Mouse (Mus musculus): ENCODE measurements at regions not wholly inside any gene's neighbourhood (a gene's known extent, or its start where the extent isn't known, plus 50 kb on each side); places are given as distances from the start of the nearest gene placed in this dataset.

DNA sequence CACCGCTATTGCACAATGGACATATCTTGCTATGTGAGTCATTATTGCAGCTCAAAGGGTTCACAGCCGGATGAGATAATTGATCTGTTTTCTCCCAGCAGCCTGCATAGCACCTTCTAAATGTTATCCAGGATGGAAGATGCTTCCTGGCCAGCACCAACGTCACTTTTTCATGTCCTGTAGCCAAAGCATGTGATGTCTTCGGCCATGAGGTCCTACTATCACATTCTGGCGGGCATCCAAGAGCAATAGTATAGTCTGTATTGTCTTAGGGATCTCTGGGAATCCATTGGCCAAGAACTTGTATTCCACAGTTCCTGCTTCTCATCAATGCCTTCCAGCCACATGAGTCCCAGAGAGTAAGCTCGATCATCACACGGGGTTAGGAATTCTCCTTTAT lies 70.6 kb downstream of the Npy start:
- no peak for DNase-seq (ENCODE audit: extremely low spot score in 1 of 2, low spot score in 1 of 2)

DNA sequence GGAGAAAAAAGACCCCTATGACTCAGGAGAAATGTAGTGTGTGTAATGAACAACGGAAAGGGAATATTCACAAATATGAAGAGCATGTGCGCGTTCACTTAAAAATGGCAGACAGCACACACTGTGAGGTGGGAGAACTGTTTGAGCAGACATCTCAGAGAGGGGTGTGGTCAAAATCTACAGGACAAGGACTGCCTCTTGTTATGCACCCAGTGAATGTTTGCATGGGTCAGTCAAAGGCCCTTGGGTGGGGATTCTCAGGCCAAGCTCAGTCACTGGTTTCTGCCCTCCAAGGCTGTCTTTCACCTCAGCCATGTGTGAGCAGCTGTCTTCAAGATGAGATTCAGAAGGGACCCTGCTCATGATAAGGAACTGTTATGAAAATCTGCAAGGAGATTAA lies 76.6 kb downstream of the Npy start:
- DNase-seq (ENCODE audit: extremely low spot score in 1 of 2, low spot score in 1 of 2) = no peak

DNA sequence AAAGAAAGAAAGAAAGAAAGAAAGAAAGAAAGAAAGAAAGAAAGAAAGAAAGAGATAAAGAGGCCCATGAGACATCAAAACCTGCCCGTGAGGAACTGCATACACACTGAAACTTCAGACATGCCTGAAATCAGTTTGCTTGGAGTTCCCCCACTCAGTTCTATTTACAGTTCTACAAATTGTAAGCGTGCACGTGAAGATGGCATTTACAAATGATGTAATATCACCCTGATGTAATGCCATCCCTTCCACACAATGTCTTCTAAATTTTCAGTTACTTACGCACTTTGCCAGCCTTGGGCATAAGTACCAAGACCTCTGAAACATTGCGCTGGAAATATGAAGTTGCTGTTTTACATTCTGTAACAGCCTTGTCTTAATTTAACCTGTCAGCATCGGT lies 79.0 kb downstream of the Npy start:
- DNase-seq (ENCODE audit: extremely low spot score in 1 of 2, low spot score in 1 of 2) = no peak

DNA sequence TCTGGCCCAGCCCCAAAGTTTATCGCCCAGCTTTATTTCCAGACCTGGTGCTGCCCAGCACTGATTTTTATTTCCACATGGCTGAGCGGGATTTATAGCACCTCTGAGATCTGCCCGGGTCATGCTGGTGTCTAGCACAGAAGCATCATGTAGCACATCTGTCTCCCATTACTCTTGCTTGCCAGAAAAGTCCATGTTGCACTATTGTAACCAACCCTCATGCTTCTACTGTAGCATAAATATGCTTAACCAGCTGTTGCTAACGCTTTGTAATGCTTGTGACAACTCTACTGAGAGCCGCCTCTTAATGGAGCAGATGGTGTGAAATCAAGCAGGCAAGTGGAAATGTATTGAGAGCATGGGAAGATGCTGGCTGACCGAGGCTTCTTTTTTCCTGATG lies 81.5 kb downstream of the Npy start:
- no peak for DNase-seq (ENCODE audit: extremely low spot score in 1 of 2, low spot score in 1 of 2)

DNA sequence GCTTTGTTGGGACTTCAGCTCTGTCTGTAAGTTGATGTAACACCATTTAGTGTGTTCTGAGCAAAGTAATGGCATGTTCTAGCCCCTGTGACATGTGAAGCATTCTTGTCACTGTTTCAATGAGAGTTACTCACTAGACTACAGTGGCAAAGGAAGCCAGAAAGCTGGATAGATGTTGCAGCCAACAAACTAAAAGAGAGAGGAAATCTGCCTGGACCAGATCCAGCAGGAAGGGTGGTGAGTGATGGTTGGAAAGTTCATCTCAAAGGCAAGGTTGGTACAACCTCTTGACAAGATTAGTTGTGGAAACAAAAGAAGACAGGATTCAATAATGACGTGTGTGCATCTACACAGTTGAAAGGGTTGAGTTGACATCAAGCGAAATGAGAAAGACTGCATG lies 83.9 kb downstream of the Npy start:
- DNase-seq (ENCODE audit: extremely low spot score in 1 of 2, low spot score in 1 of 2) = no peak

DNA sequence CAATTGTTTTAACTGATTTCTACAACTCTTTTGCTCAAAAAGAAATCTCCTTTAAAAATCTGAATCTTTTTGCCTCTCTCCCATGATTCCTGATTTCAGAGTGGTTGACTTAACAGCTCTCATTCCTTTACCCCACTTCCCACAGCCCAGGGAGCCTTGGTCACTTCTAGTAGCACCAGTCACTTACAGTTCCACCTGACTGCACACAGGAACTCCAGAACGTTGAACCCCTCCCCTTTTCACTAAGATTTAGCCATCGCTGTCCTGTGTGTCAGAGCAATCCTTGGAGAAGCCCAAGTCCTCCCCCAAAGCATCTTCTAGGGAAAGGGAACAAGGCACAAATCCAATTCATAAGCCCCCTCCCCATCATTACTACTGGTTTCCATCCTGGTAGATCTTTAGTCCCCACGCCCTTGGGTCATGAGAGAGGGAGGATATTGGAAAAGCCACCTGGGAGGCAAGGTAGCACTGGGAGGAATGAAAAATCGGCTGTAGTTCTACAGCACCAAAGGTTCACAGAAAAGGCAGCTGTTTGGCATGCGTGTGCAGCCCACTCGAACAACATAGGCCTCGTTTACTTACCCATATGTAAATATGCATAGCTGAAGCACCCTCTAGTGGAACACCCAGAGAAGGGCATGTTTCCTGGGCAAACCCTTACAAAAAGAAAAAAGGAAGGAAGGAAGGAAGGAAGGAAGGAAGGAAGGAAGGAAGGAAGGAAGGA lies 96.7 kb downstream of the Npy start:
- no peak for DNase-seq (ENCODE audit: extremely low spot score in 1 of 2, low spot score in 1 of 2)

DNA sequence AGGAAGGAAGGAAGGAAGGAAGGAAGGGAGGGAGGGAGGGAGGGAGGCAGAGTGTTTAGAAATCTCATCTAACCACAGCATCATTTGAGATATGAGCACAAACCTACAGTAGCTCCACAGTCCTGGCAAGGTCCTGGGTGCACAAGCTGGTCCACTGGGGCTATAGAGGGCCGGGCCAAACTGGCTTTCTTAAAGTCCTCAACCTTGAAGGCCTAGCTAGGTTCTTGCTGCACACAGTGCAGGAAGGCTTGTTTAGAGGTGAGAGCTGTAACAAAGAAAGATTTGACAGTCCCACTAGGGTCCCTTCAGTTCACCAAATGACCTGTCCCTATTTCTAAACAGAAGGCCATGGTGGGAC lies 97.3 kb downstream of the Npy start:
- no peak for DNase-seq (ENCODE audit: extremely low spot score in 1 of 2, low spot score in 1 of 2)

DNA sequence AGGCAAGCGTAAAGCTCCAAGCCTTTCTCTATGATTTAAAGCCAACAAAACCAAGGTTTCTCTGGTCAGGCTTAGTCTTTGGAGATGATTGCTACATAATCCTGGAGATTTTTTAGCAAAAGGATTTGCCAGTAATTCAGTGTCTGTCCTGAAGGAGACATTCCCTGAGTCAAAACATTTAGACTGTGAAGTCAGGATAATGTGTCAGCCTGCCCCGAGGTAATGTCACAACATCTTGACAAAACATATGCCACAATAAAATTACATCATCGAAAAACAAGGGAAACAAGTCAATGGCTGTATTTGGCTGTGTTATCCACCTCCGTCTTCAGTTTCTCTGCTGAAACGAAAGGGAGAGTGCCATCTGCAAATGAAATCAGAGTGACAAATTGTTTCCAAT lies 101.8 kb downstream of the Npy start:
- DNase-seq (ENCODE audit: extremely low spot score in 1 of 2, low spot score in 1 of 2) = no peak

DNA sequence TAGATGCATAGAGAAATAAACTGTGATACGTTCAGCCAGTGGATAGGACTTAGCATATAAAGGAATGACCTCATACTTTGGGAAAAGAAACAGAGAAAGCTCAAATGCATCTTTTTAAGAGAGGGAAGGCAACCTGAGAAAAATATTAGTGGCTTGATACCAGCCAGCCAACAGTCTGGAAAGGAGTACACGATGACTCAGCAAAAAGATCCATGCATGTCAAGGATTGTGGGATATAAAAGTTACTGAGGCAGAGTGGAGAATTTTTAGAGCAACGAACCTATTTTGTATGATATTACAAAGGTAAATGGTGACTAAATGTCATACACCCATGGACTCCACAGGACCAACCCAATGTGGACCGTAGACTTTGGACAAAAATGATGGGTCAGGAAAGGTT lies 105.6 kb downstream of the Npy start:
- no peak for DNase-seq (ENCODE audit: extremely low spot score in 1 of 2, low spot score in 1 of 2)

DNA sequence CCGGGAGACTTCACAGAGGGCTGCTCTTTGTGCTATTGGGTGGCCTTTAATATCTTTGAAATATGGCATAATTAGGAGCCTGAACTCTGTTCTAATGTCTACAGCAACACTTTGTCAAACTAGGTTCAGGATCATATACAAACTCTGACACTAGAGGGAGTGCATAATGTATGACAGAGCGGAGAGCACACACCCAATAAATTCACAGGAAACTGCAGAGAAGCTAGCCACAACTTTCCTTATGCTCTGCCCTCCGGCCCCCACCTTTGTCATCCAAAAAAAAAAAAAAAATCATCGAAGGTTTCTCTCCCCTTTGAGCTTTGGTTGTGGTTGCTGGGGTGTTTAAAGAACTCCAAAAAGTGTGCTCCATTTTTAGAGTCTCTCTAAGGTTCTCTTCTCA lies 107.6 kb downstream of the Npy start:
- DNase-seq (ENCODE audit: extremely low spot score in 1 of 2, low spot score in 1 of 2) = no peak

DNA sequence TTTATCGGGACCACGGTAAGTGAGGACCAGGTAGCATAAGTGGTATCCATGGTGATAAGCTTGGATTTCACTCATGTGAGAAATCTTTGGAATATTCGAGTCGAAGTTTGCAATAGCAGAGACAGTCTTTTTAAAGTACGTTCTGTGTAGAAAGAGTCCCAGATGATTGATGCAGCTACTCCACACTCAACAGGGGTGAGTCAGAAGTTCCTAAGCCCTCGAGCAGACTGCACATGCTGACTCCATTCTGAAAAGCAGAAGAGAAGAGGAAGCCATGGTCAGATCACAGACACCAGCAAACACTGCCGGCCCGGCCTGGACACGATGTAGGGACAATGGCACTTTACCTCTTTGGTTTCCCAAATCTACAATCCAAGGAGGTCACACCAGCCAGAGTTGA lies 120.6 kb downstream of the Npy start:
- no peak for DNase-seq (ENCODE audit: extremely low spot score in 1 of 2, low spot score in 1 of 2)

DNA sequence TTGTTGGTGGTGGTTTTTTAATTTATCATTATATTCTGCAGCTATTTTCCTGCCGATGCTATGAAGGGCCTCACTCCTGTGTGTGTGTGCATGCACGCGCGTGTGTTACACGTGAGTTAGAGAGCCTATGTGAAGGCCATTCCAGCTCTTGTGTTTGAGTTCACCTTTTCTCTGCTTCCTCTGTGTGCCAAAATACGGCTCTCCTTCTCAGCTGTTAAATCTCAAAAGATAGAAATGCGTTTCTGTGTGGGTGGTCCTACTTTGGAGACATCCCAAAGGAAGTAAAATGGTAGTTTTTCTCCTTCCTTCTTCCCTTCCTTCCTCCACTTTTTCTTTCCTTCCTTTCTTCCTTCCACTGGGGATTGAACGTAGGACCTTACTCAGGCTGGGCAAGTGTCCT lies 136.4 kb downstream of the Npy start:
- DNase-seq (ENCODE audit: extremely low spot score in 1 of 2, low spot score in 1 of 2) = no peak

DNA sequence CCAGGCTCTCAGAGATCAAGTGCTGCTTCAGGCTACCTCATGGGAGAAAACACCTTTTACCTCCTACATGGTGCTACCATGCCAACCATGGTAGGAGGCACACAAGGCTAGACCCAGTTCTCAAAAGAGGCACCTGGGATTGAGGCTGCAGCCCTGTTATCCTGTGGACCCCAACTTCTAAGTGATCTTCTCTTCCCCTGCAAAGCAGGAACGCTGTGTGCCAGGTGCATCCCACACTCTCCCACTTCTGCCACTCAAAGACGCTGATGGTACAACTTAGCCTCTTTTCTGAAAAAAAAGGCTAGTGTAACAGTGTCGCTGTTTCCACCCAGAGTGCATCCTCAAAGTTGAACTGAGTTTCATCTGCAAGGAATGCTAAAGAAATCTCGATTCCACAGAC lies 138.7 kb downstream of the Npy start:
- DNase-seq (ENCODE audit: extremely low spot score in 1 of 2, low spot score in 1 of 2) = no peak

DNA sequence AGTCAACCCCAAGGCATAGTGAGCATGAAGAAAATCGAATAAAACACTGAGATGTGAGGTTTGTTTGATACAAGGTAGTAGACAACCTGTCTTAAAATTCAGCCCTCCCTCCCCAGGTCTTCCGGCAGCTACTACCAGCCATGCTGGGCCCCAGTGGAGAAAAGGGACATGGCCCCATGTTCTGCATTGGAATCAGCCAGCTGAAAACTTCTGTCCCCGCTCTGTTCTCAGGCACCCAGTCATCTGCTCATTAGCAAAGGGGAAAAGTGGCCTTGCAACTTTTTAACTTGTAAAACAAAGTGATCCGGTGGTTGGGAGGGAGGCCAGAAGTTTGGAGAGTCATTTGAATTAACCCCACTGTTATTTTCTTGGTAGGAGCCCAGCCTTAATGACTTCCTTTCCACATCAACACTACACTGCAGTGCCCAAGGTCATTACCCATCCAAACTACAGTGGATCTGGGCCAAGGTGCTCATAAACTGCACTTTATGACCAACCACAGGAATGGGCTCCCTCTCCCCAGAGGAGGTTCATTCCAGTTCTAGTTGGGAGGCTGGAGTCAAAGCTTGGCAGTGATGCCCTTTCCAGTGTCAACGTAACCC lies 143.5 kb downstream of the Npy start:
- no peak for DNase-seq (ENCODE audit: extremely low spot score in 1 of 2, low spot score in 1 of 2)

DNA sequence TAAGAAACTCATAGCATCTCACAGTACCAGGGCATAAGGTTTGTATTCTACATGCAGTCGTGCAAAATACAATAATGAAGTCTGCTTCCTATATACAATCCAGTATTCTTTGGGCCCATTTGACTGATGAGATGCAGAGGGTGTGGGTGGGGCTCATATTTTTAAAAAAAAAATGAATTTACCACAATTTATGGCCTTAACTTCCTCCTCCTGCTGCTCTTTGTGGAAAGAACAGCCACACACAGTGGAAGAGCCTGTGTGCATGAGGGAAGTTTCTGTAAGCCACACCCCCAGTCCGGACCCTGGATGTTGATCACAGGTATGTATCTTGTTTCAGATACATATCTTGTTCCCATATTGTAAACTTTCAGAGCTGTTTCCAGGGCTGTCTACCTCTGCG lies 143.5 kb upstream of the Mpp6 start:
- no peak for DNase-seq (ENCODE audit: extremely low spot score in 1 of 2, low spot score in 1 of 2)

DNA sequence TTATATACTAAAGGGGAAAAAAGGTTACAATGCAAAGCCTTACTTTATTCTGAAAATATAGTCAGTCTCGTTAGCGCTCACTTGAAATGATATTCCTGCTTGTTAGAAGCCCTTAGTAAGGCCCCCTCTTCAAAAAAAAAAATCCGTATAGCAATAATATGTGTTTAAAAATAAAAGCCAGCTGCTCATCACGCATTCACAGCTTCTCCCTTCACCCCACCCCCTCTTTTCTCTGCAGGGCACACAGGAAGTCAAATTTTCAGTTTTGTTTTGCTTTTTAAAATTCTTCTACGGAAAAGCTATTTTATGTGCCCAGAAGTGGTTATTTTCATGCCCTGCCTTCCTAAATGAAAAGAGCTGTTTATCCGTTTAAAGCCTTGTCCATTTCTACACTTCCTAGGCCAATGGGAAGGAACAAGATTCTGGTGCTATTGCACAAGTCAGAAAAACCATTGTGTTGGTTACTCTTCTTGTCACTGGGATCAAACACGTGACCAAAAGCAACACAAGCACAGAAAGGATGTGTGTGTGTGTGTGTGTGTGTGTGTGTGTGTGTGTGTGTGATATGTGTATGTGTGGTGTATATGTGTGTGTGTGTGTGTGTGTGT lies 136.7 kb upstream of the Mpp6 start:
- DNase-seq (ENCODE audit: extremely low spot score in 1 of 2, low spot score in 1 of 2) = no peak

DNA sequence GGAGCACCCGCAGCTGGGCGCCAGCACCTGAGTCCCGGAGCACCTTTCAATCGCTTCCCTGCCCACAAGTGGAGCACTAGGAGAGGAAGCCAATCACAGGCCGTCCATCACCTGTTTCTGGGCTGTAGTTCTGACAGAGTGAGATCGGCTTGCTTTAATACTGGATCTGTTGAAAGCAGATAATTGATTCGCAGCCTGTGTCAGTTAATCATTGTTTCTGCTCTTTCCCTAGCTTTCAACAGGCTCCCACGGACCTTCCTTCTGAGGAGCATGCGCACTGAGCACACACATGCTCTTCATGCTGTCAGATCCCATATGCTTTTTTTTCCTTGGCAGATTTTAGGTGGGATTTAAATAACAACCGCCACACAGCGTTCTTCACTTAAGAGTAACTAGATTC lies 132.3 kb upstream of the Mpp6 start:
- peak; percentile 36 to 48 for DNase-seq (ENCODE audit: extremely low spot score in 1 of 2, low spot score in 1 of 2)

DNA sequence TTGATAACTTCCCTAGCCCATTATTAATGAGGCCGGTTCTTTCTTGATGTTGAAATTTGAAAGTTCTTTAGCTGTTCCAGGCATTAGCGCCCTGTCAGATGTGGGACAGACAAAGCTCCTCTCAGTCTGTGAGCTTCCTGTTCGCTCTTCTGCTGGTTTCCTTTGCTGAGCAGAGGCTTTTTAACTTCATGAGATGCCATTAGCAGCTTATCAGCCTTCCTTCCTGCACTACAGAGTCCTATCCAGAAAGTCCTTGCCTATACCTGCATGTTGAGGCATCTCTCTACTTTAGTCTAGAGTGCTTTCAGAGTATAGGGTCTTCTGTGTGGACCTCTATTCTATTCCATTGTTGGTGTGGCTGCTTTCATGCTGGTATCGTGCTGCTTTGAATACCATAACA lies 126.3 kb upstream of the Mpp6 start:
- no peak for DNase-seq (ENCODE audit: extremely low spot score in 1 of 2, low spot score in 1 of 2)

DNA sequence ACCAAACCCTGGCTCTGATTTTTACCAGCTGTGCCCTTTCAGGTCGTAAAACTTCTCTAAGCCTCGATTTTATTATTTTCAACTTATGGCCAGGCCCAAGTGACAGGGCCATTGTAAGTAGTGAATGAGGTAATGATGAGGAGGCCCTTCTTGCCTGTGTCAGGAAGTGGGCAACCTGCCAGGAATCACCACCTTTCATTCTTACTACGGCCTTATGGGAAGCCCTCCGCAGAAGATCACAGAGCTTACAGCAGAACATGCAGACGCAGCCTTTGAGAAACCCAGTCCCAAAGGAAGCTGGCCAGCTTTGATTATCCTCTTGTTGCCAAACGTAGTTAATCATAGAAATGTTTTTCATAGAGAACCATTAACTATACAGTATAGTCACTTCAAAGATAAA lies 124.9 kb upstream of the Mpp6 start:
- no peak for DNase-seq (ENCODE audit: extremely low spot score in 1 of 2, low spot score in 1 of 2)

DNA sequence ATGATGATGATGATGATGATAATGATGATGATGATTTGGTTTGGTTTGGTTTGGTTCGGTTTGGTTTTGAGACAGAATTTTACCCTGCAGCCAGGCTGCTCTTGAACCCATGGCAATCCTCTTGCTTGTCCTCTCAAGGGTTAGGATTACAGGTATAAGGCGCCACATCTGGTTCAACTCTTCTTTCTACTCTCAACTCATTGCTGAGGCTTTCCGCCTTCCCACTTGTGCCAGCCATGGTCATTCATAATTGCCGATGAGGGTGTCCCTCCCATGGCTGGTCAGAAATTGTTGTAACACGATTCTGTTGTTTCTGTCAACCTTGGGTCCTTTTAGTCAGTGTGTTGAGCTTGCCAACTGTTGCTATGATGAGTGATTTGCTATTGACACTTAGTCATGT lies 122.9 kb upstream of the Mpp6 start:
- DNase-seq (ENCODE audit: extremely low spot score in 1 of 2, low spot score in 1 of 2) = no peak

DNA sequence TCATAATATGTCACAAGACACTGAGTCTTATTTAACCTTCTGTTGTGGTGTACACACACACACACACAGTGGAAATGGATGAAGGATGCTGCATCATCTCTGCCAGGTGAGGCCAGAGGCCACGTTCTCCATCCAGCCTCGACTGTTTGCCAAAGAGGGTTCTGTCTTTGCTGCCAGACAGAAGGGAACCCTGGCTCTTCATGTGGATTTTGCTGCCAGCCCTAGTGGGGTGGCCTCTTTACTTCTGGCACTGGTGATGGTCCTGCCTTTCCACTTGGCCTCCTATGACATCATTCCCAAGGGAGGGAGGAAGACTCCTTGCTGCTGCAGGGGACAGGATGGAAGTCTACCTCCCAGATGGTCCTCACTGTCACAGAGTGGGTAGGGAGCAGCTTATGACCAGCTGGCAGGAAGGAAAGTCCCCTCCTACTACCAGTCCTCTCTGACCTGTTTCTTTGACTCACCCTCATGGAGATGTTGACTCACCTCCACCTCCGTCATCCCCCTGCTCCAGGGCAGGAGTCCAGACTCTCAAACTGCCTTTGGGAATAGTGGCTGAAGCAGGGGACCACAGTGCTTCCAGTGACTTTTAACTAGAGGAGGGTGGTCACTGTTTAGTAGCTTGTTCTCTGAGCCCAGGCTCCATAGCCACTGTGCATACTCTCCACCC lies 122.4 kb upstream of the Mpp6 start:
- no peak for DNase-seq (ENCODE audit: extremely low spot score in 1 of 2, low spot score in 1 of 2)

Measured in layer of hippocampus, postnatal 25 days (tissue).